Mouse (Mus musculus) small intestine, adult 2 months (tissue): Measurements from ENCODE around the gene Crygc. TPM values are rescaled to one million over a fixed set of nuclear protein-coding genes. Genes with fewer than 3 reads are reported as not detected.
"Not testable (repeated sequence)": the region's sequence is repeated elsewhere in the genome, so short reads cannot be mapped to it uniquely, and the experiment has no call there.

Experiments
- H3K27ac ChIP-seq: fragments of 200-500 bp; 2 replicates; pipeline ENCODE4 v1.5.1; 2012; ENCODE audit warnings: low read depth, low read length, control low read depth, inconsistent platforms; ENCODE audit not compliant: insufficient read depth
- H3K27me3 ChIP-seq: fragments of 200-500 bp; 2 replicates; pipeline ENCODE4 v1.6.1; 2012; ENCODE audit warnings: mild to moderate bottlenecking, moderate library complexity, low read length, inconsistent platforms; ENCODE audit not compliant: control insufficient read depth, insufficient read depth
- H3K36me3 ChIP-seq: fragments of 200-500 bp; 2 replicates; pipeline ENCODE4 v1.6.1; 2012; ENCODE audit warnings: mild to moderate bottlenecking, low read length, control low read depth, inconsistent platforms; ENCODE audit not compliant: control insufficient read depth, insufficient read depth
- H3K4me1 ChIP-seq: fragments of 200-500 bp; 2 replicates; pipeline ENCODE4 v1.6.1; 2012; ENCODE audit warnings: low read length, inconsistent platforms, mixed read lengths; ENCODE audit not compliant: control insufficient read depth, insufficient read depth, insufficient read length
- H3K4me3 ChIP-seq: fragments of 200-500 bp; 2 replicates; pipeline ENCODE4 v1.5.1; 2012; ENCODE audit warnings: low read depth, mild to moderate bottlenecking, control low read depth, inconsistent platforms, low read length, moderate library complexity
- CTCF ChIP-seq: fragments of 200-500 bp; IDR thresholded peaks from 2 replicates; pipeline ENCODE4 v1.5.1; 2012; ENCODE audit warnings: low read depth, mild to moderate bottlenecking, control low read depth, inconsistent platforms, low read length, moderate library complexity, mixed read lengths; ENCODE audit not compliant: insufficient replicate concordance, insufficient read length; ENCODE audit errors: extremely low read depth
- POLR2A ChIP-seq: fragments of 200-500 bp; IDR thresholded peaks from 2 replicates; pipeline ENCODE4 v1.6.1; 2012; ENCODE audit warnings: low read depth, mild to moderate bottlenecking, control low read depth, inconsistent platforms, low read length, moderate library complexity
- WGBS: fragments of 180-500 bp; shearing (Covaris S2); methylation state at CpG from one replicate; pipeline ENCODE4 v1.1.7; 2018; 5-methylcytosine and 5-hydroxymethylcytosine counted together
- polyA plus RNA-seq: library from polyadenylated mRNA; depleted of rRNA; stranded (reverse); fragments of >200 nt; gene quantifications from 2 replicates; pipeline ENCODE4 v1.2.3, GENCODE M21; 2012

Gene Crygc
- polyA plus RNA-seq, 1 experiment: not detected

DNA sequence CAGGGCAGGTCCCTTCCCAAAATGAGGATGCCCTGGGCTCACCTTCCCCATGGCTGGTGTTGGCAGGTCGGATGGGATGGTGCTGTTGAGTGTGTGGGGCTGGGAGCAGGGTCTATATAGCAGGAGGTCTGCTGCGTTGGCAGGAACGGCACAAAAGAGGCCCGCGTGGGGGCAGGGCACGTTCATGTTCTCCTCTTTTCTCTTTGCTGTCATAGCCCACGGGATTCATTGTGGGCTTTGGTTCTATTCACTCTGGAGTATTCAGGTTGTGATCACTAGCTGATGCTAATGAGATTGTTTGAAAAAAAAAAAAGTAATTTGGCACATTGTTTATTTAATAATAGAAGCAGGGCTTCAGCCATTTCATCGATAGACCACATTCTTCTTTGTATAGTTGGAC is 10.1 kb downstream of the Crygc start, which contains the start of gene Crygd:
Crygd (minus strand) TSS at position 101 of the 400 bp plus-strand sequence.
- 90% methylated on average over 8 of the region's 8 CpGs for WGBS
- Histone ChIP-seq H3K4me3 (no peak within 1 kb of the TSS), H3K36me3 (no peaks in the 10 kb centered on the region), H3K27me3 (no peaks in the 10 kb centered on the region), H3K4me1 (no peaks in the 10 kb centered on the region), H3K27ac (no peak within 1 kb of the TSS)
- TF ChIP-seq POLR2A (no peak), CTCF (no peak)

GRCm38 (mm10) chr1:65052140-65052539 is 21.3 kb downstream of the Crygc start:
- Histone ChIP-seq H3K27ac (no peak overlapping the region), H3K4me1 (no peaks in the 10 kb centered on the region), H3K27me3 (no peaks in the 10 kb centered on the region), H3K36me3 (no peaks in the 10 kb centered on the region), H3K4me3 (no peak overlapping the region)
- TF ChIP-seq CTCF (no peak), POLR2A (no peak)
- 48% methylated on average over 2 of the region's 2 CpGs for WGBS

DNA sequence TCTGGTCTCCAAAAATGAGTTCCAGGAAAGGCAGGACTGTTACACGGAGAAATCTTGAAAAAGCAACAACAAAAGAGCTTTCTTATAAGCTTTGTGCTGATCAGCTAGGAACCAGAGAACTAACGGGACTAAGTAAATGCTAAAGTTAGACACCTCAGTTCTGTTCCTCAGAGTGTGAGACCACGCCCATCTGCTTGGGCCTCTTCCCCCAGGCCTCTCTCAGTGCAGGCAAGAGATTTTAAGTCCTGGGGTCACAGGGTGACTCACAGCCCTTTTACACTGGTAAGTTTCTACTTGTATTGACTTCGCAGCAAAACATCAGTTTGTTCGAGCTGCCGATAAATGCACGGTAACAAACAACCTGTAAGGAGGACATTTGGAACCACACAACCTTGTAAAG is 21.8 kb downstream of the Crygc start:
- WGBS: 73% methylated on average over 7 of the region's 7 CpGs
- H3K4me3 ChIP-seq: no peak overlapping the region
- no peak for TF ChIP-seq CTCF
- TF ChIP-seq POLR2A: no peak
- H3K27ac ChIP-seq: no peak overlapping the region
- no peaks in the 10 kb centered on the region for H3K27me3 ChIP-seq
- H3K36me3 ChIP-seq: no peaks in the 10 kb centered on the region
- no peaks in the 10 kb centered on the region for H3K4me1 ChIP-seq

DNA sequence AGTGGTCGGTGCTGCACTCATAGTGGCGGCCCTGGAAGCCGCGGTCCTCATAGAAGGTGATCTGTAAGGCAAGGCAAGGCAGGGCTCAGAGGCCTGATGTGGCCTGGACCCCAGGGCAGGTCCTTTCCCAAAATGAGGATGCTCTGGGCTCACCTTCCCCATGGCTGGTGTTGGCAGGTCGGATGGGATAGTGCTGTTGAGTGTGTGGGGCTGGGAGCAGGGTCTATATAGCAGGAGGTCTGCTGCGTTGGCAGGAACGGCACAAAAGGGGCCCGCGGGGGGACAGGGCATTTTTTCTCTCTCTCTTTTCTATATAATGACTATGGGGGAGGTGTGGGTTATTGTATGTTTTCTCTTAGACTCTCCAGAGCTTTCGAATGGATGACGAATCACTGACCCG is 22.5 kb downstream of the Crygc start, which contains the start of gene Cryge:
Cryge (minus strand) TSS at position 198 of the 400 bp plus-strand sequence.
- H3K27ac ChIP-seq, H3K27me3 ChIP-seq, H3K4me3 ChIP-seq, H3K36me3 ChIP-seq, H3K4me1 ChIP-seq: not testable (repeated sequence)
- 72% methylated on average over 11 of the region's 12 CpGs for WGBS

DNA sequence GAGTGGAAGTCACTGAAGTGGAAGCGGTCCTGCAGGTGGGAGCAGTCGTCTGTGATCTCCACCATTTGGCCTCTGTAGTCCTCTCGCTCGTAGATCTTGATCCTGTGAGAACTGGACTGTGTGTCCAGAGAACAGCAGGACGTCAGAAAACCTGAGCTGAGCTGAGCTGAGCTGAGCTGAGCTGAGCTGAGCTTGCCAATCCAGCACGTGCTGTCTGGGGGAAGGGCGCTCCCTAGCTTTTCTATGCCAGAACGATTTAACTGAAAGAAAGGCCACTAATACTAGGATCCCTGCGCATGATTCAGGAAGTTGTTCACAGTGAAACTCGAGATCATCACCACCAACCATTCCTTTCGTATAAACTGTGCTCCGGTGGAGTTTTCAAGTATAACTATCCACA is 24.7 kb downstream of the Crygc start:
- no peak overlapping the region for H3K4me3 ChIP-seq
- 63% methylated on average over 12 of the region's 12 CpGs for WGBS
- TF ChIP-seq CTCF (no peak), POLR2A (no peak)
- no peaks in the 10 kb centered on the region for H3K4me1 ChIP-seq
- no peak overlapping the region for H3K27ac ChIP-seq
- H3K27me3 ChIP-seq: no peaks in the 10 kb centered on the region
- H3K36me3 ChIP-seq: no peaks in the 10 kb centered on the region

DNA sequence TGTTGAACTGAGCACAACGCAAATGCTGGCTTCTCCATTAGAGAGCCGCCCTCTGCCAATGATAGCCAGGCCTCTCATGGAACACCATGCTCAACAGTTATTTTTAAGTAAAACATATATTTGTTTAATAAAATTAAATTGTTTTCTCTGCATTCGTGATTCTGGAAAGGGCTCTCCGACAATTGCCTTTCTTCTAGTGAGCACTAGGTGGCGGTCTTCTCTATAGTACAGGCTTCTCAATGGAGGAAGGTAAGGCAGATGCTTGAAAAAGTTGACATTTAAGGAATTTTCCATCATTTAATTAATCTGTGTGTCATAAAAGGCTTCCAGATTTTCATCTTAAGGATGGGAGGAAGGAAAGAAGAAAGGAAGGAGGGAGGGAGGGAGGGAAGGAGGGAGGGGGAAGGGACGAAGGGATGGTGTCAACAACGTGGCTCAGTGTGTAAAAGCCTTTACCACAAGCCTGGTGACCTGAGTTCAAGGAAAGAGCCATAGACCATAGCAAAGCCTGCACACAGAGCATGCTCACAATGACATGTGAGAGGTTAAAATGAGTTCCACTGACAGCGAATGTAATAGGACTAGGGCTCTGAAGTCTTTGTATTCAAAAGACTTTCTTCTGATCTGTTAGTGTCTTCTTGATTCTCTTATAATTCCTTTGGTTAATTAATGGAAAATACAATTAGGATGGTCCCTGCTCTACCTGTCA is 26.9 kb downstream of the Crygc start:
- no peaks in the 10 kb centered on the region; the same call in 1 of the 2 replicates for H3K27me3 ChIP-seq
- 38% methylated on average over 8 of the region's 8 CpGs for WGBS
- no peak overlapping the region for H3K27ac ChIP-seq

GRCm38 (mm10) chr1:65043433-65043832 is 30.1 kb downstream of the Crygc start:
- Histone ChIP-seq H3K27me3 (no peaks in the 10 kb centered on the region; the same call in 1 of the 2 replicates), H3K4me1 (no peaks in the 10 kb centered on the region), H3K4me3 (no peak overlapping the region), H3K36me3 (no peaks in the 10 kb centered on the region), H3K27ac (no peak overlapping the region)
- 72% methylated on average over 2 of the region's 2 CpGs for WGBS
- TF ChIP-seq POLR2A (no peak), CTCF (no peak)

More for the DNA sequence above, 26.9 kb downstream of the Crygc start:
- Histone ChIP-seq H3K4me3 (no peak overlapping the region), H3K36me3 (no peaks in the 10 kb centered on the region), H3K4me1 (no peaks in the 10 kb centered on the region)
- TF ChIP-seq CTCF (no peak), POLR2A (no peak)
